Mouse (Mus musculus): ENCODE measurements at regions not wholly inside any gene's neighbourhood (a gene's known extent, or its start where the extent isn't known, plus 50 kb on each side); places are given as distances from the start of the nearest gene placed in this dataset.

- TF ChIP-seq CTCF (conservative IDR thresholded peaks at IDR 0.05; ENCODE audit: low read length) (no peak), NANOG (IDR thresholded peaks at IDR 0.05; ENCODE audit: borderline replicate concordance, low read length) (no peak)
Observed at GRCm38 (mm10) chr4:95463082-95463825, 94.1 kb upstream of the Fggy start.

Data from E14TG2a.4 (cell line).